Mouse (Mus musculus) MEL (cell line): Measurements from ENCODE around the gene Acvr2b. TPM values are rescaled to one million over a fixed set of nuclear protein-coding genes. Genes with fewer than 3 reads are reported as not detected.

Experiments used
- DNase-seq: peaks from one replicate; pipeline ENCODE4 v3.0.0; 2011; ENCODE audit warnings: low read depth, low spot score
- H3K27ac ChIP-seq: 2 replicates; pipeline ENCODE4 v1.5.1; 2012; ENCODE audit warnings: low read depth, mild to moderate bottlenecking, control low read depth, low read length, moderate library complexity; ENCODE audit not compliant: control insufficient read depth
- H3K27me3 ChIP-seq, 2 experiments: fragments of 150-350 bp in 1 of 2; sonication (generic) in 1 of 2; 2 replicates each; pipeline ENCODE4 v1.6.1; 2012; ENCODE audit warnings: low read length in 2 of 2, mild to moderate bottlenecking in 2 of 2, improper control_type of control experiment in 1 of 2, moderate library complexity in 1 of 2; ENCODE audit not compliant: insufficient read depth in 2 of 2, control insufficient read depth in 1 of 2
- H3K36me3 ChIP-seq, 2 experiments: 2 replicates each; pipeline ENCODE4 v1.6.1; 2012 to 2014; ENCODE audit warnings: low read length in 2 of 2, improper control_type of control experiment in 1 of 2, inconsistent platforms in 1 of 2, mild to moderate bottlenecking in 1 of 2; ENCODE audit not compliant: insufficient read depth in 2 of 2, control insufficient read depth in 1 of 2
- H3K4me1 ChIP-seq, 2 experiments: fragments of 150-350 bp in 1 of 2; sonication (generic) in 1 of 2; 2 replicates each; pipeline ENCODE4 v1.6.1; 2012; ENCODE audit warnings: low read length in 2 of 2, improper control_type of control experiment in 1 of 2, mild to moderate bottlenecking in 1 of 2; ENCODE audit not compliant: insufficient read depth in 2 of 2, control insufficient read depth in 1 of 2
- H3K4me3 ChIP-seq, 2 experiments: fragments of 150-350 bp in 1 of 2; sonication (generic) in 1 of 2; 2 replicates each; pipeline ENCODE4 v1.5.1; 2012; ENCODE audit warnings: low read depth in 2 of 2, low read length in 2 of 2, mild to moderate bottlenecking in 2 of 2, moderate library complexity in 2 of 2, control low read depth in 1 of 2, improper control_type of control experiment in 1 of 2; ENCODE audit not compliant: control insufficient read depth in 1 of 2, insufficient read depth in 1 of 2
- H3K79me2 ChIP-seq: 2 replicates; pipeline ENCODE4 v1.6.1; 2012; ENCODE audit warnings: mild to moderate bottlenecking, low read length, moderate library complexity; ENCODE audit not compliant: control insufficient read depth, poor library complexity, insufficient read depth
- H3K9ac ChIP-seq: 2 replicates; pipeline ENCODE4 v1.6.1; 2012; ENCODE audit warnings: low read depth, mild to moderate bottlenecking, control low read depth, low read length, moderate library complexity; ENCODE audit not compliant: control insufficient read depth, poor library complexity, severe bottlenecking
- H3K9me3 ChIP-seq: fragments of 150-350 bp; sonication (generic); replicated peaks from 2 replicates; pipeline ENCODE4 v1.6.1; 2012; ENCODE audit warnings: mild to moderate bottlenecking, low read length, improper control_type of control experiment, moderate library complexity; ENCODE audit not compliant: insufficient read depth
- BHLHE40 ChIP-seq: IDR thresholded peaks from 2 replicates; pipeline ENCODE4 v1.6.1; 2012; ENCODE audit warnings: low read depth, mild to moderate bottlenecking, inconsistent platforms, low read length, improper control_type of control experiment, borderline replicate concordance
- E2F4 ChIP-seq: IDR thresholded peaks from 2 replicates; pipeline ENCODE4 v1.6.1; 2011; ENCODE audit warnings: low read depth, low read length, improper control_type of control experiment, borderline replicate concordance
- ELF1 ChIP-seq: IDR thresholded peaks from 2 replicates; pipeline ENCODE4 v1.6.1; 2014; ENCODE audit warnings: low read depth, mild to moderate bottlenecking, inconsistent platforms, low read length, improper control_type of control experiment, moderate library complexity
- ETS1 ChIP-seq: IDR thresholded peaks from 2 replicates; pipeline ENCODE4 v1.6.1; 2012; ENCODE audit warnings: low read depth, mild to moderate bottlenecking, inconsistent platforms, low read length, improper control_type of control experiment, moderate library complexity
- GABPA ChIP-seq: IDR thresholded peaks from 2 replicates; pipeline ENCODE4 v1.6.1; 2012; ENCODE audit warnings: low read depth, mild to moderate bottlenecking, inconsistent platforms, low read length, improper control_type of control experiment, moderate library complexity
- GATA1 ChIP-seq: IDR thresholded peaks from 2 replicates; pipeline ENCODE4 v1.6.1; 2011; ENCODE audit warnings: low read depth, low read length, improper control_type of control experiment
- KAT2A ChIP-seq: conservative IDR thresholded peaks from 2 replicates; pipeline ENCODE4 v1.6.1; 2012; ENCODE audit warnings: low read depth, low read length, improper control_type of control experiment, inconsistent platforms
- MAX ChIP-seq: IDR thresholded peaks from 2 replicates; pipeline ENCODE4 v1.6.1; 2011; ENCODE audit warnings: low read length, improper control_type of control experiment
- MEF2A ChIP-seq: IDR thresholded peaks from 2 replicates; pipeline ENCODE4 v1.6.1; 2014; ENCODE audit warnings: low read depth, mild to moderate bottlenecking, inconsistent platforms, low read length, improper control_type of control experiment; ENCODE audit not compliant: poor library complexity, insufficient replicate concordance, severe bottlenecking; ENCODE audit errors: extremely low read depth
- NELFE ChIP-seq: IDR thresholded peaks from 2 replicates; pipeline ENCODE4 v1.6.1; 2011; ENCODE audit warnings: low read depth, low read length, improper control_type of control experiment
- NRF1 ChIP-seq: IDR thresholded peaks from 2 replicates; pipeline ENCODE4 v1.6.1; 2014; ENCODE audit warnings: low read depth, mild to moderate bottlenecking, inconsistent platforms, low read length, improper control_type of control experiment, moderate library complexity; ENCODE audit not compliant: poor library complexity, insufficient read depth, severe bottlenecking
- POLR2A ChIP-seq, 2 experiments: IDR thresholded peaks; 2 replicates each; pipeline ENCODE4 v1.6.1; 2011 to 2012; ENCODE audit warnings: low read length in 2 of 2, mild to moderate bottlenecking in 2 of 2, control low read depth in 1 of 2, improper control_type of control experiment in 1 of 2, low read depth in 1 of 2, moderate library complexity in 1 of 2; ENCODE audit not compliant: control insufficient read depth in 1 of 2, insufficient read depth in 1 of 2, poor library complexity in 1 of 2
- POLR2AphosphoS2 ChIP-seq: IDR thresholded peaks from 2 replicates; pipeline ENCODE4 v1.6.1; 2011; ENCODE audit warnings: low read length, improper control_type of control experiment
- RCOR1 ChIP-seq: IDR thresholded peaks from 2 replicates; pipeline ENCODE4 v1.6.1; 2012; ENCODE audit warnings: low read depth, mild to moderate bottlenecking, inconsistent platforms, low read length, improper control_type of control experiment
- SIN3A ChIP-seq: IDR thresholded peaks from 2 replicates; pipeline ENCODE4 v1.6.1; 2012; ENCODE audit warnings: low read length, improper control_type of control experiment, inconsistent platforms
- SMC3 ChIP-seq: IDR thresholded peaks from 2 replicates; pipeline ENCODE4 v1.6.1; 2011; ENCODE audit warnings: low read depth, low read length, improper control_type of control experiment
- TAL1 ChIP-seq: IDR thresholded peaks from 2 replicates; pipeline ENCODE4 v1.6.1; 2012; ENCODE audit warnings: mild to moderate bottlenecking, inconsistent platforms, low read length, moderate library complexity, mixed read lengths
- TCF12 ChIP-seq: IDR thresholded peaks from 2 replicates; pipeline ENCODE4 v1.6.1; 2014; ENCODE audit warnings: low read depth, mild to moderate bottlenecking, inconsistent platforms, low read length, improper control_type of control experiment, moderate library complexity
- ZMIZ1 ChIP-seq: IDR thresholded peaks from 2 replicates; pipeline ENCODE4 v1.6.1; 2012; ENCODE audit warnings: low read depth, mild to moderate bottlenecking, inconsistent platforms, low read length, improper control_type of control experiment, moderate library complexity
- polyA plus RNA-seq, 2 experiments: library from polyadenylated mRNA; stranded (reverse) in 1 of 2; unstranded in 1 of 2; fragments of >175 nt in 1 of 2; fragments of >200 nt in 1 of 2; gene quantifications; 2 replicates each; pipeline versions ENCODE4 v1.2.1 to v1.2.4; 2012; ENCODE audit warnings: low replicate concordance in 2 of 2, low read depth in 1 of 2; ENCODE audit not compliant: insufficient read length in 2 of 2, insufficient read depth in 1 of 2, missing spikeins in 1 of 2
- total RNA-seq: library from RNA; depleted of rRNA; stranded (reverse); fragments of 300-350 nt; gene quantifications from 2 replicates; pipeline ENCODE4 v1.2.3, GENCODE M21; 2012

Acvr2b gene
- total and polyA plus RNA-seq, 3 experiments = 0.81 to 1.9 TPM; not detected in 1

DNA sequence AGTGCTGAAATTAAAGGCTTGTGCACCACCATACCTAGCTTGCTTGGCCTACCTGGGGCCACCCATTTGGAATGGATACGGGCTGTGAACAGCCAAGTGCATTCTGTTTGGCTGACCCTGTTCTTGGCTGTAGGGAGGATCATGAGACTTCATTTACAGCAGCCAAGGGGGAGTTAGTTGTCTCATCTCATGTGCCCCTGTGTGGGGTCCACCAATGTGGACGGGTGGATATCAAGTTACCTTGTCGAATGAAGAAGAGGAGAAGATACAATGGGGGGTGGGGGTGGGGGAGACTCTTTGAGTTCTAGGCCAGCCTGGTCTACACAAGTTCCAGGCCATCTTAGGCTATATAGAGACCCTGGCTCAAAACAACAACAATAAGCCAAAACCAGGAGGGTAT, 26.9 kb upstream of the Acvr2b start:
- Histone ChIP-seq H3K4me1 (no peaks in the 10 kb centered on the region), H3K36me3 (no peaks in the 10 kb centered on the region), H3K27ac (no peak overlapping the region), H3K9ac (no peak overlapping the region), H3K79me2 (no peaks in the 10 kb centered on the region), H3K27me3 (no peaks in the 10 kb centered on the region), H3K9me3 (no peaks in the 10 kb centered on the region), H3K4me3 (no peak overlapping the region)
- no peak for DNase-seq
- no peak for TF ChIP-seq RCOR1
- TF ChIP-seq MEF2A = no peak
- no peak for TF ChIP-seq GABPA
- no peak for TF ChIP-seq ETS1
- TF ChIP-seq E2F4 = no peak
- no peak for TF ChIP-seq ELF1
- TF ChIP-seq TAL1 = no peak
- no peak for TF ChIP-seq POLR2AphosphoS2
- TF ChIP-seq ZMIZ1 = no peak
- TF ChIP-seq TCF12 = no peak
- TF ChIP-seq NELFE = no peak
- no peak for TF ChIP-seq BHLHE40
- no peak for TF ChIP-seq SIN3A
- TF ChIP-seq MAX = no peak
- TF ChIP-seq SMC3 = no peak
- no peak for TF ChIP-seq KAT2A

DNA sequence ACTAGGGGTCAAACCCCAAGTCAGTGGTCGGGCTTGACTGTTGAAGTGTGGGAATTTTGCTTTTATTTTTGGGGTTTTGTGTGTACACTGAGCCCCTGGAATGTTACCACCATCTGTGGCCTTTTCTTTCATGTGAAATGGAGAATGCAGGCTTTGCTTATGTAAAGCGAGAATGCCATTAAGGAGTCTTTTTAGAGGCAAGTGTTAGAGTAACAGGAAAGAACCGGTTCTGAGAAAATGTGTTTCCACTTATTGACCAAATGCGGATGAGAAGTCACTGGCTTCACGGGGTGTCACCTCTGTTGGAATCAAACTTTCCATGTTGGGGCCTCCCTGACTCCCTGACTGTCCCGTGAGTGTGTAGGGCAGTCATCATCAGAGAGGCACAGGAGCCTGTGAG, 26.4 kb upstream of the Acvr2b start:
- H3K4me3 ChIP-seq = no peak overlapping the region
- no peak for DNase-seq
- TF ChIP-seq POLR2A (IDR thresholded peaks at IDR 0.05; ENCODE audit: control insufficient read depth in 1 of 2, insufficient read depth in 1 of 2, low read depth in 1 of 2, low read length in 2 of 2, poor library complexity in 1 of 2) (no peak), NRF1 (no peak), GATA1 (no peak), ETS1 (no peak), TCF12 (no peak)
- H3K27me3 ChIP-seq = no peaks in the 10 kb centered on the region
- no peak overlapping the region for H3K27ac ChIP-seq
- H3K36me3 ChIP-seq = no peaks in the 10 kb centered on the region
- no peak overlapping the region for H3K9ac ChIP-seq
- no peaks in the 10 kb centered on the region for H3K4me1 ChIP-seq
- no peaks in the 10 kb centered on the region for H3K79me2 ChIP-seq
- H3K9me3 ChIP-seq = no peaks in the 10 kb centered on the region
